Mouse (Mus musculus): ENCODE results near the gene Sypl.
"Not testable (repeated sequence)": the region's sequence is repeated elsewhere in the genome, so short reads cannot be mapped to it uniquely, and the experiment has no call there.

The Sypl gene

DNA sequence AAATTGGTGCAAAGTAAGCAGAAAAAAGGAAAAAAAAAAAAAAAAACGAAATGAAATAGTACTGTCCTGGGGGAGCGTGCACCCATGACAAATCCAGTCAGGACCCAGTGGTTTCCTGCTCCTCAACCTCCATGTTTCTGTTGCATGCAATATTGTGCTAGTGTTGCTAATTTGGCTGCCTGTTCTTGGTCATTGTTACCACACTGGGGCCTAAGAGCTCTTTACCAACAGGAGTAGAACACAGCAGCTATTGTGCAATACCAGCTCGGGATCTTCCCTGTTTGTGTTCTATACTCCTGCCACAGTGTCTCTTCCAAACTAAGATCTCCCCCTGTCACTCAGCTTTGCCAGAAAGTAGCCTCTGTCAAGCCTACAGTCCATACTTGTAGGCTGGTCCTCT is 9.7 kb upstream of the Sypl start:
- DNase-seq, result peak in 1 of 2 experiments; percentile 26

DNA sequence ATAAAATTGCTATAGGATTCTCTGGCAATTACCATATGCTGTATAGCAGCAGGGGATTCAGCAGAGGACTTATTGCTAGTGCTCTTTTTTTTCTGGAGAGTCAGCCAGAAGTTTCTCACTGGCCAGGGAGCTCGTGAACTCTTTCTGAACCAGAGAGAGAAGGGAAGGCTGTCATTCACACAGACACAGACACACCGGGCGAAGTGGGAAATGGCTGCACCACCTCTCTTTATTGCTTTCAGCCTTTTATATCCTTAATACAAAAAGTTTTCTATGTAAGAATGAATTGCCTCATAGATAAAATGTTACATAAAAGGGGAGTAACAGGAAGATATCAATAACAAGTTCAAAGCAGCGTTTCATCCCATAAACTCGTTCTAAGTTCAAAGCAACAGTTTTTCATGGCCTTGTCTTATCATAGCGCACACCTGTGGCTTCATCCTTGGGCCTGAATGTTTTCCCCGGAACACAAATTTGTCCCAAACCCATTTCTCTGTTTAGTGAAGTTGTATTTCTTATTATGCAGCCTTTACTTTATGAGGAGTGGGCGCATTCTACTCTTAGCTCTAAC is 8.7 kb upstream of the Sypl start:
- no peak for DNase-seq

DNA sequence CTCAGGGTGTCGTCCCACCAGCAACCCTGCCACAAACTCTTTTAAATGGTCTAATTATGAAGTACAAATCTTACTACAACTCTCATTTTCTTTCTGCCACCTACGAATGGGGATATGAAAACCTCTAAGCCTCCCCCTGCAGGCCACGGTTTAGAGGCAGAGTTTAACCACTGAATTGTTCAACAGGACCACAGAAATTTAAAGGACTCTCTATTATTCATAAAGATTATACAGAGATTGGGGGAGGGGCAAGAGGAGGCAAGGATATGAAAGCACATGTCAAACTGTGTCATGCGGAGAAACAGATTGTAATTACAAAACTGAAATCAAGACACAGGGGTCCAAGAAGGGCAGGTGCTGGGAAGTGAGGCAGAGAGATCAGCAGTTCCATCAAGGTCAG is 7.3 kb upstream of the Sypl start:
- DNase-seq, result no peak

DNA sequence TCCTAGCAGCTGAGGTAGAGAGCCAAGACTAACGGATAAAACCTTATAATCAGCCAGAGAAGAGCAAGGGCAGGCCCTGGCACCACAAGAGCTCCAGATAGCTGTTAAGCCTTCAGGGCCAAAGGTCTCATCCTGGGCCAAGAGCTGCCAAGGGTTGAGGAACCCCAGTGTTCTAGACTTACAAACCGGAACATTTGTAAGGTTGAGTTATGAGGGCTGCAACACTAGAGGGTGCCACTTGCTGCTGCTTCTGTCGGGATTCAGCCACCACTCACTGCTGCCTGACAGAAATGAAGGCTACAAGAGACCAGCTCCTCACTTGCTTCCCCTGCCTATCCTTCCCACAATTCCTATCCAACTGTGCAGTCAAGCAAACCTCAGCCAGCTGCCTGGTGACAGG is 1.3 kb upstream of the Sypl start:
- peak; percentile 54 to 62 for DNase-seq

DNA sequence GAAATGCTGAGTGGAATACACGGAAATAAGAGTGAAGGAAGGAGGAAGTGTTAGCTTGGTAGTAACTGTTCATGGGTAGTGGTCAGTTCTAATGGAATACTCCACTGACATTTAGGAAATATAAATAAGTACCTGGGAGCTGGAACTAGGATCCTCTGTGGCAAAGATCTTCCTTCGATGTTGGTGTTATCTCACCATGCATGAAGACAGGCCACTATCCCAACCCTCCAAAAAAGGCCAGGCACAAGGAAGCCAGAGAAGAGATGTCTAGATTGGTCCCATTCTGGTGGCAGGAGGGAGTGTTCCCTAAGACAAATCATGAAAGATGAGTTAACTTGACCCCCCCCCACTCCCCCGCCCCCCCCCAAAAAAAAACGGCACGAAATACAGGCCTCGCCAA is 625 bp upstream of the Sypl start:
- DNase-seq, result no peak

DNA sequence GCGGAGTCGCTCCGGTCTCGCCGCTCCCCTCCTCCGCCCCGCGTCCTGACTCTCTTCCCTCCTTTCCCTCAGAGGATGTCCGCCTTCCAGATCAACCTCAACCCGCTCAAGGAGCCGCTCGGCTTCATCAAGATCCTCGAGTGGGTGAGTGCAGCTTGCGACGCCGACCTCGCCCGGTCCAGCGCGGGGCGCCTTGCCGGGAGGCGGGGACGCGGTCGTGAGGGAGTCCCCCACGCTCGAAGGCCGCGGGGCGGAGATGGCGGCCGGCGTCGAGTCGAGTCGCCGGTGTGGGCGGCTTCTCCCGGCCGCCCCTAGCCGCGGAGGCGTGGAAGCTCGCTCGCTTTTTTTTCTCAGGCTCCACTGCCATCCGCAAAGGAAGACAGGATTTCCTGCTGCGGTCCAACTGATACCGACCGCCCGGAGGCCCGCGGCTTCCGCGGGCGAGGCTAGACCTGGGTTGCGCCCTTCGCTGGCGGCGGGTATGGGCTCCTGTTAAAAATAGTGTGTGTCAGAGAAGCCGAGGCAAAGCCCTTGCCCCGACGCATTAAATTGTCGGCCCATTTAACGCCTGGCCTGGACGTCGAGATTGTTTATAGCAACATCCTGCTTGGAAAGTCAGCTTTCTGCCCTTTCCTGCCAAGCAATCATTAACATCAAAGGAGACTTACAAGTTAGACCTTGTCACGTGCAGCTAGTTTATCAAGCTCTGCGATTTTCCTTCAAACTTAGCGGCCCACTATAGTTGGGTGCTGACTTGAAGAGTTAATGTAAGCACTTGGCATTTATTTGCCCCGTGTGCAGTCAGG is 728 bp downstream of the Sypl start:
- peak in 1 of 2 experiments; percentile 87 for DNase-seq

DNA sequence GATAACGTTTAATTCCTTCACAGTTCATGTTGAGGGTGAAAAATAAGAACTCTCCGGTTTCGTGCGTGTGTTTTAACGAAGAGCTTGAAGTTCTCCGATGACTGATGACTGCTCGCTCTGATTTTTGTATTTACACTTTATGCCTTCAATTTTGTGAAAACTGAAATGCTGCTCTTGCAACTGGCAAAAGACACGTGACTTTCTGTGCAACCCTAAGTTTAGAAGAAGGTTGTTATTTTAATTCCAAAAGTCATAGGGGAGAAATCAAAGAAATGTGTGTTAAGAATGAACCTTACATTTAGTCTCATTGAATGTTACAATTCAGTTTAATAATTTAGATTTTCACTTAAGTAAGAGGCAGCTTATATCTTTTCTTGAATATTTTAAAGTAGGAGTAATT is 1.3 kb downstream of the Sypl start:
- no peak for DNase-seq

DNA sequence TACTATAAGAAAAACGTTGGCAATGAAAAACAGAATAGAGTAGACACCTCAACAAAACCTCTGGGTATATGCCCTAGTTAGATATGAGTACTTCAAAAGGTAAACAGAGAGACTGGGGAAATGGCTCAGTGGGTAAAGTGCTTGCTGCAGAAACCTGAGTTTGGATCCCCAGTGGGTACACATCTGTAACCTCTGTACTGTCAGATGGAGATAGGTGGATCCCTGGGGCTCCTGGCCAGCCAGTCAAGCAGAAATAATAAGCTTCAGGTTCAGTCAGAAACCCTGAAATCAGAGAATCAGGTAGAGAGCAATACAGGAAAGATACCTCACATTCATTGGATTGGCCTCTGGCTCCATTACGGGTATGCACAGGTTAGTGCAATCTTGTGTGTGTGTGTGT is 3.5 kb downstream of the Sypl start:
- no peak for DNase-seq

DNA sequence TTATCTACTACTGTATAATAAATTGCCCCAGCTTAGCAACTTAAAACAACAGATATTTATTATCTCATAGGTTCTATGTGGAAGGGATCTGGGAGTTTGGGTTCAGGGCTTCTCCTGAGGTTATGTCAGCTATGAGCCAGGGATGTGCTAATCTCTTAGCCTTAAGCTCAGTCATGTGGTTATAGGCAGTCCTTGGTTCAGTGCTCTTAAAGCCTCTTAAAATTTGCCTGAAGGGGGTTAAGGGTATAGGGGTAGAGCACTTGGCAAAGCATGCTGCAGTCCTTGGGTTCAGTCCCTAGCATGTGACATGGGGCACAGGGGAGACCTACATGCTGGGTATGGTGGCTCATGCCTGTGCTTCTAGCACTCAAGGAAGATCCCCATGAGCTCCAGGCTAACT is 8.4 kb downstream of the Sypl start:
- no peak for DNase-seq

DNA sequence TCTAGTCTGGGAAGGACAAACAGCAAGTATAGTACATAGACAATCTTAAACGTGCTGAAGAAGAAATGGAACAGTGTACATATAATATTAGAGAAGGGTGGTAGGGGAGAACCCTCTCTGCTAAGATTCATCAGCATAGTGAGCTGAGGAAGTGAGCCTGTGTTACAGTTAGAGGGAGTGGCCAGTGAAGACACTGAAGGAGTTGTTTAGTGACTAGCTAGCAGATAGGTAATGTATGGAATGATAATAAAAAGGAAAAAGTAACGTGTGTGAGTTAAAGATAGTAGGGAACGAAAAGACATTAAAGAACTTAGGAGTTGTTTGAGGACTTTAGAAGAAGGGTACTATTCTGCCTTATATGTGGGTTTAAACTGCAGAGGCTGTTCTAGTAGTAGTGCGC is 10.2 kb downstream of the Sypl start:
- no peak for DNase-seq

DNA sequence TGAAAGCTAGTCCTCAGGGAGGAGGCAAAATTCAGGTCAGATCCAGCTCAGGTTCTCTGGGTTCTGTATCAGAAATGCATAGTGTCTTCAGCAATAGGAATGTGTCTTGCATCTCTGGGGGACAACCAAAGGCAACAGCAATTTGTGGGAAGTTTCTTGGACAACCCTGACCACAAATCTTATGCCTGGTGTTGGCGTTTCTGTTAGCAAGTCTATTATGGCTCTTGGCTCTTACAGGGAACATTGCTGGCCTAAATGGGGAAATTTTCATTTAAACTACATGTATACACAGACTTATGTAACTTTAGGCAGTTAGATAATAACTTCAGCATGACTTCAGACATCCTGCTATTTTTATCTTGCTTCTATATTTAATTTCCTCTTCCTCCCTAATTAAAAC is 18.6 kb downstream of the Sypl start:
- no peak for DNase-seq

DNA sequence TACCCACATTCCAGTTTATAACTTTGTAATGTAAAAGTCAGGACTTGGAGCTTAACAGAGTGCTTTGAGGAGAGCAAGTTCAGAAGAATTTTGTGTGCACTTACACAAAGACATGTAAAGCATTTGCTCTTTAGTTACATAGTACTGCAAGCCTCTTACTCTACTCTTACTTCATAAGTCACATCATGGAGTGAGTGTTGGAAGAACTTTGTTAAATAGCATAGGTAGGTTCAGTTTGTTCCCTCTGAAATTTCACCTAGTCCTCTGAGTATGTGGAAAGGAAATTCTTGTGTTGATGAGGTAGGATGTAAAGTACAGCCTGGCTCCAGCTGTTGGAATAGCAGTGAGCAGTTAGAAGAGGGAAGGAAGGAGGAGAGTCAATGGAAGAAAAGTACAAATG is 21.2 kb downstream of the Sypl start:
- DNase-seq, result no peak

DNA sequence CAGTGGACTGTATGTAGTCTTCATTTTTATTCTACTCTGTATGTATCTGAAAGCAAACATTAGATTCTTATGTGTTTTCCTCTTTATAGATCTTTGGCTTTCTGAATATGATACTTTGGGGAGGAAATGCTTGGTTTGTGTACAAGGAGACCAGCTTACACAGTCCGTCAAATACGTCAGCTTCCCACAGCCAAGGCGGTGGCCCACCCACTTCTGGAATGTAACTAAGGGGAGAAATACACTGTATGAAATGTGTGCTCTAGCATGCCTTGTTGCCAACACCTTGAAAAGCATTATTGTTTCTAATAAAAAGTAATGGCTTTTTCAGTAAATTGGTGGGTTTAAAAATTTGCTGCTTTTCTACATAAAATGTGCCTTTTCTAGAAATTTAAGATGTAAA is 21.8 kb downstream of the Sypl start:
- DNase-seq, result peak in 1 of 2 experiments; percentile 38

DNA sequence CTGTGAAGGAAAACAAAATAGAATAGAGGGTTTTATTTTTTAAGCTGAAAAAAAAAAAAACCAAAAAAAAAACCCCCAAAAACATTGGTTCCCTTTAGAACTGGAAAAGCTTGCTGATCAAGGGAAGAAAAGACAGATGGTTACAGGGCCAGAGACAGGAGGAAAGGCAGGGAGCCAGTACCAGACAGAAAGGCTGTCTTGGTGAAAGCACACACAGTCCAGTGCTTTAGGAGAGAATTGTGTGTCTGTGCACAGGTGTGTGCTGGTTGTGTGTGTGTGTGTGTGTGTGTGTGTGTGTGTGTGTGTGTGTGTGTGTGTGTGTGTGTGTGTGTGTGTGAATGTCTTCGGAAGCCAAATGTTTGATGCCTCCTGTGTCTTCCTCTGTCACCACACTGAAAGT is 28.9 kb downstream of the Sypl start:
- no peak for DNase-seq

DNA sequence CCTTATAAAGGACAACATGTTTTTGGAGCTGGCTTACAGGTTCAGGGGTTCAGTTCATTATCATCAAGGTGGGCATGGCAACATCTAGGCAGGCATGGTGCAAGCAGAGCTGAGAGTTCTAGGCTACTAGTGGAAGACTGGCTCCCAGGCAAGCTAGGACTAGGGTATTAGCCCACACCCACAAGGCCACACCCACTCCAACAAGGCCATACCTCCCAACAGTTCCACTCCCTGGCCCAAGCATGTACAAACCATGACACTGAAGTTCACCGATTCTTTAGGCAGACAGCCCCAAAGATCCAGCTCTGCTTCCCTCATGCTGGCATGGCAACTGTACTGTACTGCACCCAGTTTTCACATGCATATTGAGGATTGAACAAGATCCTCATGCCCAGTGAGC is 29.4 kb downstream of the Sypl start:
- no peak for DNase-seq

DNA sequence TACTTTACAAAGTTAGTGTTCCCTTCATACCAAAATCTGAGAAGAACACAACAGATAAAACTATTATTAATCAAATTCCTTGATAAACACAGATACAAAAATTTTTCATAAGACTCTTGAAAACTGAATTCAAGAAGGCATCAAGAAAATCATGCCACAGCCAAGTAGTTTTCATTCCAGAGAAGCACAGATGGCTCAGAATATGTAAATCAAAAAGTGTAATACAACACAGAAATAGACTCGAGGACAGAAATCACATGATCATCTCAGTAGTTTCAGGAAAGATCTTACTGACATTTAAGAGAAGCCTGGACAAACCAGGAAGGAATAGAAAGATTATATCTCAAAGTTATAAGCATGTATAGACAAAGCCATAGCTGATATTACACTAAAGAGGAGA is 32.6 kb downstream of the Sypl start:
- DNase-seq, result no peak

DNA sequence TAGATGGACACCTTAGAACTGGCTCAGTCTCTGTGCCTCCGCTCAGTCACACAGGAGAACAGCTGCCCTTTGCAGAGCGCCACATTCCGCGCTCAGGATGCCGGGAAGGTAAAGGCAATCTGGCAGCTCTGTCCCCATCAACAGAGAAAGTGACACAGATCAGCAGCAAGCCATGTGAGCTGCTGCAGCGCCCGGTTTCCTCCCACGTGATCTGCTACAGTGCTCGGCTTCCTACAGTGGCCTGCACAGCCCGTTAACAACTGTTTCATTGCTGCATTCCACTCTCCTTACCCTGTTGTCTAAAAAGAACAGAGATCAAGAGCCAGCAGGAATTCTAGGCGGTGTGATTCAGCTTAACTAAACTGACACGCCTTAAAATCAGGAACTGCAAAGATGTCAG is 36.0 kb downstream of the Sypl start:
- DNase-seq, result peak; percentile 25 to 41

DNA sequence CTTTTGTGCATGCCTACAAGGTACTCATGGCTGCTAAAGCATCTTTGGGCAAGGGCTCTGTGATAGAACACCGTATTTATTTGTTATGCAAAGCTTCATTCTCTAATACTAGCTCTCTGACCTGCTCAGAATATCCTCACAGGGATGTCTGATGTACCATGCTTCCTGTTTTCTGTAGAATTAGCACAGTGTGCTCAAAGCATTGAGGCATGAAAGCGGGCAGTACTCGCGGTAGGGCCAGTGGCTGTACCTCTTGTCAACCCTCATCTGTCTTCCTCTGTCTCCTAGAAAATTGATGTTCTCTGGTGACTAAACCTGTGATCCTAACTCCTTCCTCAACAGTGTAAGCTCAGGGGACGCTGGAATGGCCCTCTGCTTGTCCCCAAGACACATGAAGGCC is 40.4 kb downstream of the Sypl start:
- no peak for DNase-seq

DNA sequence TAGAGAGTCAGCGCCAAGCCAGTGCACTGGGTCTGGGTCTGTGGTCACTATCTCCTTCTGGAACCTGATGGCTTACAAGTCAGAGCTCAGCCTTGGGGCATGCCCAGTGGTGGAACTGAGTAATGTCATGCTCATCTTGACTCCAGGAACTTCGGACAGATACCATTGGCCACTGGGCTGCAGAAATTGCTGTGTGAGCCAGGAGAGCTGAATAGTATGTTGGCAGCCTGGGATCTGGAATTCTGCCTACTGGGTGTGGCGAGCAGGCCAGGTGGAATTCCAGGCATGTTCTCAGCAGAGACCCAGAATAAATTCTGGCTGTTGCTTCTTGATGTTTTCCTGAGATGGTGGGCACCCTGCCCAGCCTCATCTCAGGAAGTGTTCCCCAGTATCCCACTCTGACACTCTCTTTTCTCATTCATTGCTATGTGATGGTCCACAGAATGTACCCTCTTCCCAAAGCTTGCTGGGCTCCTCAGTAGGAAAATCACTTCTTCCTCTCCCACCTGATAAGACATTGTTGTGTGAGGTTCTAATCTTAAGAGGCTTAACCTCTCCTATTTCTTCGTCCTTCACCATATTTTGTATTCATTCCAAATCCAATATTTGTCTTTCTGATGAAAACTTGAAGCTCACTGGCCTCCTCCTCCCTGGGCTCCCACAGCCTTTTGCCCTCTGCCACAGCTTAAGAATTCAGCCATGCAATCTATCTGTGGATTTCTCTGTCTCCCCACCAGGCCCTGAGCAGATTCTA is 41.6 kb downstream of the Sypl start:
- peak; percentile 59 to 79 for DNase-seq

DNA sequence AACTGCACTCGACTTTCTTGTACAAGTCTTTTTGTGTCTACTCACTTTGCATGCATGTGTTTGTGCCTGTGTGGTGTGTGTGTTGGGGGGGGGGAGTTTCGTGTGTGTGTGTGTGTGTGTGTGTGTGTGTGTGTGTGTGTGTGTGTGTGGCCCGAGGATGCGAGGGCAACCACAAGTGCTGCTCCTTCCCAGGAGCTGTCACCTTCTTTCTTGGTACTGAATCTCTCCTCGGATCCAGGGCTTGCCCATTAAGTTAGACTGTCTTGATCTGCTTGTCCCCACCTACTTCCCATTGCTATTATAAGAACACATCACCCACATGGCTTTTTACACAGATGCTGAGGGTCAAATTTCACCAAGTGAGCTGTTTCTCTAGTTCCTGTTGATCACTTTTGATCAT is 45.1 kb downstream of the Sypl start:
- no peak for DNase-seq

DNA sequence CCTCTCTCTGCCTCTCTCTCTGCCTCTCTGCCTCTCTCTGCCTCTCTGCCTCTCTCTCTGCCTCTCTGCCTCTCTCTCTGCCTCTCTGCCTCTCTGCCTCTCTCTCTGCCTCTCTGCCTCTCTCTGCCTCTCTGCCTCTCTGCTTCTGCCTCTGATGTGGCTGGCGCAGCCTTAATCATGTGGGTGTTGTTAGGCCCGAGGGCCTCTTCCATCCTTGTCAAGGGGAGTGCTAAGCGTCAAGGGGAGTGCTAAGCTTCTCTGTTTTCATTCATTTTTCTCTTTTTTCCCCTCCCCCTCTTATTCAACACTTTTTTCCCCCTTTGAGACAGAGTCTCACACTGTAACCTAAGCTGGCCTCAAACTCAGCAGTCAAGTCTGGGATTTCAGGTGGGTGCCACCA is 46.1 kb downstream of the Sypl start:
- DNase-seq, result not testable (repeated sequence)

DNA sequence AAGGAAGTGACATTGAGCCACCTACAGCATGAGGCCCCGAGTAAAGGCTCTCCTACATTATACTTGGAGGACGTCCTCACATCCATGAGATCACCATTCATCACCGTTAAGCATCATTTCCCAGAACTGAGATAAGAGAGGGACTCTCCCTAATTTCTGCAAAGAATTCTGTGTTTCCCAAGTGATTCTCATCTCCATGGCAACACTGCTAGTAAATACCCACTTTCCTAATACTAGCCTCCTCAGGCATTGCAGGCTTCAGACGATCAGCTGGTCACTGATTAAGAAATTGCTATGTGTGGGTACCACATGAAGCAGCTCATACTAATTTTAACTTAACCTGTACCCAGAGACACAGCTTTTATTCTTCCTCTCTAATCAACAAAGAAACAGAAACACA is 46.7 kb downstream of the Sypl start:
- DNase-seq, result no peak

DNA sequence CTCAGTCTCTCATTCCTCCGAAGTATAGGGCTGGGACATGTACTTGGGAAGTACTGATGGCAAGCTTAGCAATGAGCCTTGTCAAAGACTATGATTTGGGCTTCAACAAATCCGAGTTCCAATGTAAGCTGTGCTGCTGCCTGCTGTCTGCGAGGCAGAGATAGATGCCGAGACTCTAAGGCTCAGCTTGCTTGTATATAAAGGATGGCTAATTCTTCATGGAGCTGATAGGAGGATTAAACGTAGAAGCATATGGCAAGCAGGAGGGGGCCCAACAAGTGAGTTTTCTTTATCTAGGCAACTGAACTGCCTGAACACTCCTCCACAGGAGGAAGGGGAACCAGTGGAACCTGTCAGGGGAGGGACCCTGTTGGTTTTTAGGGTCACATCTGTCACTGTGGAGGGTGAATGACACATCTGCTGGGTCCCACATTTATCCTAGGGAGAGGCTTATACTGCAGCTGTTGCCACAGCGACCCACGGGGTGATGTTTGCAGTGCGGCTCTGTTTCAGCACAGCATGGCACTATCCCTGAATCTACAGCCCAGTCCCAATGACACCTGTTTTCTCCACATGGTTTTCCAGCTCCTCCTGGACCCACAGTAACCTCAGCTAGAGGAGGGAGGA is 49.8 kb downstream of the Sypl start:
- DNase-seq, result no peak

DNA sequence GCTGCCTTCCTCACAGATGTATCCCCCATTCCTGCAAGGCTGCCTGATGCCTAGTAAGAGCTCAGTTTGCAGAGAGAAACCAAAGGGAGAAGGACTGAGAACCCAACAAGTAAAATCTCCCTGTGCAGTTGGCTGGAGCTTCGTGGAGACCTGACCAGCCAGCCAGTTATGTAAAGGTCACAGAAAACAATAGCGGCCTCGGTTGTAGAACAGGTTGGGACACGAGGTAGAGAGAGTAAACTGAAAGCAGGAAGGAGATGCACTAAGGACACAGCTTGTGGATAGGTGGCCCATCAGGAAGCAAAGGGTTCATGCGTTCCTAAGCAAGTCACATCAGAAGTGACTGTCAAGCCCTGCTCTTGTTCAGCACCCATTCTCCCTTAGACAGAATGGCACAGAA is 52.2 kb downstream of the Sypl start:
- no peak for DNase-seq

Data from lung, postnatal 4 days (tissue).